Mouse (Mus musculus): ENCODE measurements around the gene Gpcpd1. TPM values are rescaled to one million over a fixed set of nuclear protein-coding genes. Genes with fewer than 3 reads are reported as not detected.

The Gpcpd1 gene
- 26.4 and 37.5 TPM in 2 replicates for total RNA-seq (2014; rRNA removed; ENCODE audit: low replicate concordance)
- 60.5 and 67.9 TPM in 2 replicates for polyA plus RNA-seq (2015; fragmentation: Nextera tagmentation; extraction: Ambion mirVana)

DNA sequence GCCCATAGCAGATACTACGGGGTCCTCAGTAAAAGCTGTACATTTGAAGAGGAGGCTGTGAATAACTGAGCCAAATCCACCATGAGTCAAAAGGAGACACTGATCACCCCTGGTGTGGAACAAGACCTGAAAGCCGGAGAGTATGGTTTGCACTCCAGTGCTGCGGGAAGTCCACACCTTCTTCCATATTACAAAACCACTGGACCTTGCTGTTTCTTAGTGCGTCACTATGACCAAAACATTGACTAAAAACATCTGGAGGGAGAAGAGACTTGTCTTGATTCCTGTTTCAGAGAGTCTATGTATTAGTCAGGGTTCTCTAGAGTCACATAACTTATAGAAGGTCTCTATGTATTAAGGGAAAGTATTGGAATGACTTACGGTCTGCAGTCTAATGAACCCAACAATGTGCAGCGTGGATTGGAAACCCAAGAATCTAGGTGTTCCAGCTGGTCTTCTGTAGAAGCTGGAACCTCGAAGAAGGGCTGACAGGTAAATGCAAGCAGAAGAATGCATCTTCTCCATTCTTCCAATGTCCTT, at the start of gene Gpcpd1:
TSS of gene Gpcpd1 (minus strand) at position 490 of the 540 bp plus-strand sequence.
- Histone ChIP-seq H3K9me3 (replicated peaks; ENCODE audit: control insufficient read depth, low read length) (no peaks in the 10 kb centered on the region), H3K36me3 (replicated peaks; ENCODE audit: control insufficient read depth, insufficient read depth, low read length) (no peaks in the 10 kb centered on the region), H3K27ac (ENCODE audit: low read depth) (no peak within 1 kb of the TSS; the same call in 1 of the 2 replicates), H3K4me3 (ENCODE audit: low read depth, low read length) (no peak within 1 kb of the TSS), H3K4me1 (ENCODE audit: control insufficient read depth, insufficient read depth) (peaks cover 13% of the 10 kb centered on the region), H3K4me2 (ENCODE audit: low read depth, low read length) (no peak within 1 kb of the TSS), H3K9ac (replicated peaks; ENCODE audit: low read depth, low read length) (no peak within 1 kb of the TSS), H3K27me3 (ENCODE audit: control insufficient read depth, insufficient read depth, low read length) (no peaks in the 10 kb centered on the region)
- TF ChIP-seq CTCF (IDR thresholded peaks at IDR 0.05; ENCODE audit: low read depth) (no peak), EP300 (IDR thresholded peaks at IDR 0.05; ENCODE audit: low read depth) (no peak)
- ATAC-seq (ENCODE audit: insufficient read depth, low read depth) (no peak), DNase-seq (ENCODE audit: low spot score) (no peak)
- 85% methylated on average over 7 of the region's 7 CpGs for WGBS

DNA sequence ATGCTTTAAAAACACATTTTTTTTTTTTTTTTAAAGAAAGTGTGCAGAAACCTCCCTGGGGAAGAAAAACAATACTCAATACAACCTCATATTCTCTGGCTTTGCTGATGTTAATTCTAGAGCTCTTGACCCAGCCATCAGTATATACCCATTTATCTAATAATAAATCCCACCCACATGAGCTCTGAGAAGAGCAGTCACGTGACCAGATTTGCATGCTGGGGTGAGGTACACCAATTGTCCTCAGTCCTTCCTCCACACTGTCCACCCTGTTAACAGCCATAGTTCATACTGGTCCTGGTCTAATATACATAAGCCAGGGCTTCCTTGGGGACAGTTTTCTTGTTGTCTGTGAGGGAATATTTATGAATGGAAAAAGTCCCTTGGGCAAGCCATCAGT, 49.0 kb upstream of the Gpcpd1 start:
- TF ChIP-seq CTCF (IDR thresholded peaks at IDR 0.05; ENCODE audit: low read depth), result no peak
- TF ChIP-seq EP300 (IDR thresholded peaks at IDR 0.05; ENCODE audit: low read depth), result no peak
- H3K9me3 ChIP-seq (replicated peaks; ENCODE audit: control insufficient read depth, low read length), result no peaks in the 10 kb centered on the region
- DNase-seq (ENCODE audit: low spot score) (no peak), ATAC-seq (ENCODE audit: insufficient read depth, low read depth) (no peak)
- no peak overlapping the region for H3K4me3 ChIP-seq (ENCODE audit: low read depth, low read length)
- H3K36me3 ChIP-seq (replicated peaks; ENCODE audit: control insufficient read depth, insufficient read depth, low read length), result no peaks in the 10 kb centered on the region
- H3K4me1 ChIP-seq (ENCODE audit: control insufficient read depth, insufficient read depth), result 0 out of 2 replicates have a peak, but pooled peaks cover 7% of the 10 kb centered on the region
- 81% methylated on average over 1 of the region's 1 CpGs for WGBS
- no peaks in the 10 kb centered on the region for H3K27me3 ChIP-seq (ENCODE audit: control insufficient read depth, insufficient read depth, low read length)
- no peak overlapping the region for H3K4me2 ChIP-seq (ENCODE audit: low read depth, low read length)
- H3K9ac ChIP-seq (replicated peaks; ENCODE audit: low read depth, low read length), result no peak overlapping the region
- no peak overlapping the region for H3K27ac ChIP-seq (ENCODE audit: low read depth)

DNA sequence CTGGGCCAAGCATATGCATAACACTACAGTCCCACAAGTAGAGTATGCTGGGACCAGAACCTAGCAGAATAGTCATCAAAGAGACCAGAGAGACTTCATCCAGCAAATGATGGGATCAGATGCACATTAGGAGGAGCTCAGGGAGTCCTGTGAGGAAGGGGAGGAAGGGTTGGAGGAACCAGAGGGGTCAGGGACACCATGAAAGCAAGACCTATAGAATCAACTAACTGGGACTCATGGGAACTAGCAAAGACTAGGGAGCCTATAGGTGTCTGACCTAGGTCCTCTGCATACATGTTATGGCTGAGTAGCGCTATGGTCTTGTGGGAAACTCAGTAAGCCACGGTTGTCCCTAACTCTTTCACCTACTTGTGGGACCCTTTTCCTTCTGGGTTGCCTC, 41.1 kb upstream of the Gpcpd1 start:
- ATAC-seq (ENCODE audit: insufficient read depth, low read depth) (no peak), DNase-seq (ENCODE audit: low spot score) (no peak)
- H3K4me1 ChIP-seq (ENCODE audit: control insufficient read depth, insufficient read depth), result no peaks in the 10 kb centered on the region
- no peaks in the 10 kb centered on the region for H3K36me3 ChIP-seq (replicated peaks; ENCODE audit: control insufficient read depth, insufficient read depth, low read length)
- H3K9me3 ChIP-seq (replicated peaks; ENCODE audit: control insufficient read depth, low read length), result no peaks in the 10 kb centered on the region
- TF ChIP-seq EP300 (IDR thresholded peaks at IDR 0.05; ENCODE audit: low read depth) (no peak), CTCF (IDR thresholded peaks at IDR 0.05; ENCODE audit: low read depth) (no peak)
- H3K27me3 ChIP-seq (ENCODE audit: control insufficient read depth, insufficient read depth, low read length), result no peaks in the 10 kb centered on the region
- 86% methylated on average over 2 of the region's 2 CpGs for WGBS
- no peak overlapping the region for H3K9ac ChIP-seq (replicated peaks; ENCODE audit: low read depth, low read length)
- no peak overlapping the region for H3K4me2 ChIP-seq (ENCODE audit: low read depth, low read length)
- H3K4me3 ChIP-seq (ENCODE audit: low read depth, low read length), result no peak overlapping the region
- no peak overlapping the region for H3K27ac ChIP-seq (ENCODE audit: low read depth)

DNA sequence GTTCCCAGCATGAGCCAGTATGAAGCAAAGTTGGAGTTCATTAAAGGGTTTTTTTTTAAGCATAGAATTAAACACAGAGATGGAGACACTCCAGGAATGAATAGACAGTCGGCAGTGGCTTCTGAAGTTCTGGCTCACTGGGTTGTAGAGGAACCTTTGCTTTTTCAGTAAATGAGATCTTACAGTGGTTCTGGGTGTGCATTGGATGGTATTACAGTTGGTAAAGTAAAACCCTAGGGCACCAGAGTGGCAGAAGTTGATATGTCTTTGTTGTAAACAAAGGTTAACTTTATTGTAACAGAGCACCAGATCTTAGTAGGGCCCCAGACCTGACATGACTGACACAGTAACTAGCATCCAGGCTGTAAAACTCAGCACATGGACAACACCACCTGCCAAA, 35.6 kb upstream of the Gpcpd1 start:
- no peak overlapping the region for H3K4me2 ChIP-seq (ENCODE audit: low read depth, low read length)
- no peaks in the 10 kb centered on the region for H3K4me1 ChIP-seq (ENCODE audit: control insufficient read depth, insufficient read depth)
- no peaks in the 10 kb centered on the region for H3K9me3 ChIP-seq (replicated peaks; ENCODE audit: control insufficient read depth, low read length)
- H3K27me3 ChIP-seq (ENCODE audit: control insufficient read depth, insufficient read depth, low read length), result no peaks in the 10 kb centered on the region
- 80% methylated on average over 1 of the region's 1 CpGs for WGBS
- no peaks in the 10 kb centered on the region for H3K36me3 ChIP-seq (replicated peaks; ENCODE audit: control insufficient read depth, insufficient read depth, low read length)
- DNase-seq (ENCODE audit: low spot score) (no peak), ATAC-seq (ENCODE audit: insufficient read depth, low read depth) (no peak)
- no peak overlapping the region for H3K4me3 ChIP-seq (ENCODE audit: low read depth, low read length)
- H3K9ac ChIP-seq (replicated peaks; ENCODE audit: low read depth, low read length), result no peak overlapping the region
- H3K27ac ChIP-seq (ENCODE audit: low read depth), result no peak overlapping the region
- TF ChIP-seq EP300 (IDR thresholded peaks at IDR 0.05; ENCODE audit: low read depth), result no peak
- TF ChIP-seq CTCF (IDR thresholded peaks at IDR 0.05; ENCODE audit: low read depth), result no peak

DNA sequence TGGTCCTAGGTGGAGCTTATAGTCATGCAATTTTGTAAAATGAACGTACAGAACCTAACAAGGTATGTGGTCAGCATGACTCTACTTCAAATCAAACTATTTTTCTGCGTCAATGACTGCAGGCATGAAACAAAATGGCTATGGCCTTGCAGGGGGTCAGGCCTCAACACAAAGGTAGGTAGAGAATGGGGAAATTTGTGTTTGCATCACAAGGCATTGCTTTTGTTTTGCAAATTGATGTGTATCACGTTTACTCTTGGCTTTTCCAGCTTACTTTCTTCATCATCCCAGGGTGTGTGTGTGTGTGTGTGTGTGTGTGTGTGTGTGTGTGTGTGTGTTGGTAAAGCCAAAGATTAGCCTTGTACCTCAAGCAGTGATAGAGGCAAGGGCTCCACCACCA, 30.2 kb upstream of the Gpcpd1 start:
- TF ChIP-seq CTCF (IDR thresholded peaks at IDR 0.05; ENCODE audit: low read depth) (no peak), EP300 (IDR thresholded peaks at IDR 0.05; ENCODE audit: low read depth) (no peak)
- no peaks in the 10 kb centered on the region for H3K9me3 ChIP-seq (replicated peaks; ENCODE audit: control insufficient read depth, low read length)
- 66% methylated on average over 3 of the region's 3 CpGs for WGBS
- H3K27ac ChIP-seq (ENCODE audit: low read depth), result no peak overlapping the region
- H3K36me3 ChIP-seq (replicated peaks; ENCODE audit: control insufficient read depth, insufficient read depth, low read length), result no peaks in the 10 kb centered on the region
- ATAC-seq (ENCODE audit: insufficient read depth, low read depth), result no peak
- no peak for DNase-seq (ENCODE audit: low spot score)
- no peak overlapping the region for H3K9ac ChIP-seq (replicated peaks; ENCODE audit: low read depth, low read length)
- no peaks in the 10 kb centered on the region for H3K27me3 ChIP-seq (ENCODE audit: control insufficient read depth, insufficient read depth, low read length)
- H3K4me2 ChIP-seq (ENCODE audit: low read depth, low read length), result no peak overlapping the region
- H3K4me1 ChIP-seq (ENCODE audit: control insufficient read depth, insufficient read depth), result no peaks in the 10 kb centered on the region
- H3K4me3 ChIP-seq (ENCODE audit: low read depth, low read length), result no peak overlapping the region

All from heart, postnatal 0 days (tissue).